Mouse (Mus musculus) olfactory bulb, adult 2 months (tissue): ENCODE data around the gene Gm5617. TPM values are rescaled to one million over a fixed set of nuclear protein-coding genes. Genes with fewer than 3 reads are reported as not detected.

Experiments used
- H3K27ac ChIP-seq: fragments of 200-500 bp; 2 replicates; pipeline ENCODE4 v1.5.1; 2012; ENCODE audit warnings: low read depth, low read length; ENCODE audit not compliant: insufficient read depth
- H3K4me1 ChIP-seq: fragments of 200-500 bp; 2 replicates; pipeline ENCODE4 v1.6.1; 2012; ENCODE audit warnings: low read length; ENCODE audit not compliant: control insufficient read depth, insufficient read depth
- H3K4me3 ChIP-seq: fragments of 200-500 bp; 2 replicates; pipeline ENCODE4 v1.5.1; 2012; ENCODE audit warnings: mild to moderate bottlenecking, low read depth, low read length, moderate library complexity; ENCODE audit not compliant: insufficient read depth
- CTCF ChIP-seq: fragments of 200-500 bp; IDR thresholded peaks from 2 replicates; pipeline ENCODE4 v1.5.1; 2012; ENCODE audit warnings: low read depth, mild to moderate bottlenecking, low read length, moderate library complexity; ENCODE audit not compliant: insufficient read depth
- POLR2A ChIP-seq: fragments of 200-500 bp; IDR thresholded peaks from 2 replicates; pipeline ENCODE4 v1.6.1; 2012; ENCODE audit warnings: mild to moderate bottlenecking, low read depth, low read length, moderate library complexity; ENCODE audit not compliant: insufficient read depth
- WGBS: fragments of 180-500 bp; shearing (Covaris S2); methylation state at CpG from one replicate; pipeline ENCODE4 v1.1.7; 2018; 5-methylcytosine and 5-hydroxymethylcytosine counted together
- polyA plus RNA-seq: library from polyadenylated mRNA; stranded (reverse); fragments of >200 nt; gene quantifications from 2 replicates; pipeline ENCODE4 v1.2.4, GENCODE M21; 2012; ENCODE audit warnings: low replicate concordance; ENCODE audit not compliant: missing spikeins, insufficient read depth, insufficient read length

Gm5617 gene
- not detected in 2 replicates for polyA plus RNA-seq

GRCm38 (mm10) chr9:48494817-48495547, at the start of gene Gm5617, which contains the start of gene Rbm7:
Gene Gm5617 (plus strand): TSS chr9:48495442.
Gene Rbm7 (minus strand): TSS chr9:48495299.
- TF ChIP-seq CTCF (no peak), POLR2A (peak; percentile 95)
- Histone ChIP-seq H3K4me3 (peak within 1 kb of the TSS; percentile 86), H3K27ac (peak within 1 kb of the TSS; percentile 91), H3K4me1 (0 out of 2 replicates have a peak, but pooled peaks cover 2% of the 10 kb centered on the region)
- under 1% methylated on average over 72 of the region's 72 CpGs for WGBS

- Histone ChIP-seq H3K4me3 (no peak overlapping the region), H3K27ac (no peak overlapping the region)
- TF ChIP-seq POLR2A (no peak), CTCF (no peak)
These were observed 47.4 kb upstream of the Gm5617 start for GRCm38 (mm10) chr9:48447783-48448209.

DNA sequence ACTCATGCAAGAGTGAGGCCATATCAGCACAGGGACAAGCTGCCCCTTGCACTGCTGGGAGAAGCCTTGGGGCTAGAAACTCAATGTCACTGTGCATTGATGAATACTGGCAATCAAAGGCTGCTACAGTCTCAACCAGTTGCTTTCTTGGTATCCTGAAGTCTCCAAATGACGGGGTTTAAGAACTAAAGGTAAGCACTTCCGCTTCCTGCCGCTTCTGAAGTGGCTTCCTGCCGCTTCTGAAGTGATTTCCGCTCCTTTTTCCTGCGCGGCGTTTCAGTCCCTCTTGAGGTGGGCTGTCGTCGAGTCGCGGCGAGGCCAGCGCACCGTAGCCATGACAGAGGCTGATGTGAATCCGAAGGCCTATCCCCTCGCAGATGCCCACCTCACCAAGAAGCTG, 45.2 kb upstream of the Gm5617 start:
- Histone ChIP-seq H3K4me1 (no peaks in the 10 kb centered on the region), H3K4me3 (no peak overlapping the region), H3K27ac (no peak overlapping the region)
- TF ChIP-seq POLR2A = no peak
- no peak for TF ChIP-seq CTCF
- WGBS = 94% methylated on average over 17 of the region's 17 CpGs

More at GRCm38 (mm10) chr9:48447783-48448209, 47.4 kb upstream of the Gm5617 start:
- WGBS = 38% methylated on average over 5 of the region's 5 CpGs
- no peaks in the 10 kb centered on the region for H3K4me1 ChIP-seq

- TF ChIP-seq POLR2A (no peak), CTCF (no peak)
- WGBS = 92% methylated on average over 3 of the region's 3 CpGs
- Histone ChIP-seq H3K4me3 (no peak overlapping the region), H3K4me1 (no peaks in the 10 kb centered on the region), H3K27ac (no peak overlapping the region)
These were observed 39.3 kb upstream of the Gm5617 start for GRCm38 (mm10) chr9:48455961-48456360.

DNA sequence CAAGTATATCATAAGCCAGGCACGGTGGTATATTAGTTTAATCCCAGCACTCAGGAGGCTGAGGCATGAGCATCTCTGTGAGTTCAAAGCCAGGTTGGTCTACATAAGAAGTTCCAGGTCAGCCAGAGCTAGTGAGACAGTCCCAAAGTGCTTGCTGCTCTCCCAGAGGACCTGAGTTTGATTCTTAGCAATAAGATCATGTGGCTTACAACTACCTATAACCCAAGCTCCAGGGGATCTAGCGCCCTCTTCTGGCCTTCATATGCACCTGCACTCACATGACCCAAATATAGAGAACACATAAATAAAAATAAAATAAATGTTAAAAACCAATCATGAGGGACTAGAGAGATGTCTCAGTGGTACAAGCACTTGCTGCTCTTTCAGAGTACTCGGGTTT, 36.4 kb upstream of the Gm5617 start:
- Histone ChIP-seq H3K27ac (no peak overlapping the region), H3K4me3 (no peak overlapping the region), H3K4me1 (no peaks in the 10 kb centered on the region)
- WGBS = 65% methylated on average over 3 of the region's 3 CpGs
- no peak for TF ChIP-seq CTCF
- TF ChIP-seq POLR2A = no peak

DNA sequence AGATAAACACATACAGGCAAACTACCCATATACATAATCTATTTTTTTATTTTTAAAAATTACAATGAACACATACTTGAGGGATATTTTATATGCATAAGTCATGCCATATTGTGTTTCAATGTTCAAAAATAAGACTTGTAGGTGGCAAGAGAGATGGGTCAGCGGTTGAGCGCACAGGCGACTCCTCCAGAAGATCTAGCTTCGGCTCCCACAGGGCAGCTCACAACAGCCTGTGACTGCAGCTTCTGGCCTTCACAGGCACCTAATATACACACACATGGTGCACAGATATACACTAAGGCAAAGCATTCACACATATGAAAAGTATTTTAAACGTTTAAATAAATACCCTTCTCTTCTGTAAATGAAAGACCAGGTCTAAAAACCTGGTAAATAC, 35.9 kb upstream of the Gm5617 start:
- 92% methylated on average over 5 of the region's 5 CpGs for WGBS
- Histone ChIP-seq H3K27ac (no peak overlapping the region), H3K4me3 (no peak overlapping the region), H3K4me1 (no peaks in the 10 kb centered on the region)
- no peak for TF ChIP-seq CTCF
- no peak for TF ChIP-seq POLR2A

DNA sequence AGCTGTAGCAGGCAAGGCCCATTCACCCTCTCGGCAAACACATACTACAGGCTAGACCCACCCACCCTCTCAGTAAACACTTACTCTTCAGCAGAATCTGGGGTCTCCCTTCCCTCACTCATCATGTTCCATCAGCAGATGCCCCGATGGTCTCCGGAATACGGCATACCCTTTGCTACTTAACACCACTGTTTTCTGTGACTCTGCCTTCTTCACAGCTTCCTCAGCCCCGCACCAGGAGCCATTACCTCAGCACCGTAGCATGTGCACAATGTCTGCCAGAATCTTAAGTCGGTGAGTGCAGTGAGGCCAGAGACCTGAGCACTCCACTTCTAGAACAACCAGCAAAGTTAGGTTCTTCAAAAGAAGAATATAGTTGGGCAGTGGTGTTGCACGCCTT, 34.5 kb upstream of the Gm5617 start:
- TF ChIP-seq POLR2A = no peak
- no peaks in the 10 kb centered on the region for H3K4me1 ChIP-seq
- H3K27ac ChIP-seq = no peak overlapping the region
- 94% methylated on average over 8 of the region's 8 CpGs for WGBS
- H3K4me3 ChIP-seq = no peak overlapping the region

- WGBS = 70% methylated on average over 3 of the region's 3 CpGs
- no peak overlapping the region for H3K27ac ChIP-seq
- TF ChIP-seq CTCF = no peak
- no peak for TF ChIP-seq POLR2A
- no peak overlapping the region for H3K4me3 ChIP-seq
- no peaks in the 10 kb centered on the region for H3K4me1 ChIP-seq
These were observed 33.7 kb upstream of the Gm5617 start for GRCm38 (mm10) chr9:48461545-48461944.

- no peak for TF ChIP-seq POLR2A
- no peak for TF ChIP-seq CTCF
- 98% methylated on average over 3 of the region's 3 CpGs for WGBS
- Histone ChIP-seq H3K27ac (no peak overlapping the region), H3K4me3 (no peak overlapping the region), H3K4me1 (no peaks in the 10 kb centered on the region)
These were observed 29.6 kb upstream of the Gm5617 start for GRCm38 (mm10) chr9:48465671-48466070.
